Mouse (Mus musculus) lung, embryonic 14.5 days (tissue): Measurements from ENCODE around the gene Phlpp2. TPM values are rescaled to one million over a fixed set of nuclear protein-coding genes. Genes with fewer than 3 reads are reported as not detected.

Source experiments
- ATAC-seq: fragments of 200-750 bp; cut with Nextera tagmentation; 2 replicates; pipeline ENCODE4 v1.8.0; 2017; ENCODE audit warnings: mild to moderate bottlenecking, moderate TSS enrichment, moderate library complexity; ENCODE audit not compliant: insufficient read depth
- DNase-seq: peaks from one replicate; pipeline ENCODE4 v3.0.0-alpha.2; 2015
- H3K27ac ChIP-seq: fragments of 300-500 bp; sonication (generic); 2 replicates; pipeline ENCODE4 v1.5.1; 2014; ENCODE audit warnings: low read depth, mild to moderate bottlenecking, moderate library complexity
- H3K27me3 ChIP-seq: fragments of 300-500 bp; sonication (generic); 2 replicates; pipeline ENCODE4 v1.6.1; 2014; ENCODE audit warnings: low read length, control low read depth; ENCODE audit not compliant: insufficient read depth
- H3K36me3 ChIP-seq: fragments of 300-500 bp; sonication (generic); 2 replicates; pipeline ENCODE4 v1.6.1; 2014; ENCODE audit warnings: control low read depth; ENCODE audit not compliant: insufficient read depth
- H3K4me1 ChIP-seq: fragments of 300-500 bp; sonication (generic); 2 replicates; pipeline ENCODE4 v1.6.1; 2014; ENCODE audit warnings: antibody characterized with exemption, control low read depth; ENCODE audit not compliant: insufficient read depth
- H3K4me2 ChIP-seq: fragments of 300-500 bp; sonication (generic); 2 replicates; pipeline ENCODE4 v1.6.1; 2014; ENCODE audit warnings: mild to moderate bottlenecking
- H3K4me3 ChIP-seq: fragments of 300-500 bp; sonication (generic); 2 replicates; pipeline ENCODE4 v1.5.1; 2014; ENCODE audit warnings: low read depth, low read length
- H3K9ac ChIP-seq: fragments of 300-500 bp; sonication (generic); 2 replicates; pipeline ENCODE4 v1.6.1; 2014
- H3K9me3 ChIP-seq: fragments of 300-500 bp; sonication (generic); 2 replicates; pipeline ENCODE4 v1.6.1; 2016; ENCODE audit warnings: low read depth, low read length, control low read depth
- CTCF ChIP-seq: IDR thresholded peaks from 2 replicates; pipeline ENCODE4 v1.5.1; 2016; ENCODE audit warnings: antibody characterized with exemption, low read depth
- WGBS: fragments of 180-500 bp; shearing (Covaris S2); extraction: QIAGEN DNeasy Blood & Tissue Kit; methylation state at CpG from one replicate; pipeline ENCODE4 v1.1.7; 2014; 5-methylcytosine and 5-hydroxymethylcytosine counted together
- polyA plus RNA-seq: library from polyadenylated mRNA; unstranded; fragments of >200 nt; fragmentation: Nextera tagmentation; extraction: Ambion mirVana; gene quantifications from 2 replicates; pipeline ENCODE4 v1.2.1, GENCODE M21; 2014

Phlpp2 gene
- polyA plus RNA-seq, 1 experiment from 2014 or later, result 4.4 TPM

DNA sequence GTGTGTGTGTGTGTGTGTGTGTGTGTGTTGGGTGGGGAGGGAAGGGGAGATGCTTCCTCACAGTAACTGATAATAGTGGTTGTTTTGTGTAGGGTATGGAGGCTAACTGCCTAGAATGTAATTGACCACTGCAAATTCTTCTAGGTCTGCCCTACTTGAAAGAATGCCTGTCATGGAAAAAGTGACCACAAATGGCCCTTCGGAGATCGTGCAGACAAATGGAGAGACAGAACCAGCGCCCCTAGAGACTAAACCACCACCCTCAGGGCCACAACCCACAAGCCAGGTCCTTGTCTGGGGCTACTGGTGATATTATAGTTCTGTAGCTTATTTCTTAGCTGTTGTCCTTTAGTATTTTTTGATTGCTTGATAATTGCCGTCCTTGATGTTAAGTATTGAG lies 13.8 kb upstream of the Phlpp2 start:
- WGBS, result 96% methylated on average over 4 of the region's 4 CpGs
- Histone ChIP-seq H3K36me3 (peaks cover 66% of the 10 kb centered on the region), H3K4me3 (no peak overlapping the region), H3K4me1 (no peaks in the 10 kb centered on the region), H3K9ac (no peak overlapping the region), H3K27ac (no peak overlapping the region), H3K9me3 (no peaks in the 10 kb centered on the region), H3K27me3 (no peaks in the 10 kb centered on the region), H3K4me2 (no peak overlapping the region)
- no peak for ATAC-seq
- DNase-seq, result no peak
- TF ChIP-seq CTCF, result no peak

DNA sequence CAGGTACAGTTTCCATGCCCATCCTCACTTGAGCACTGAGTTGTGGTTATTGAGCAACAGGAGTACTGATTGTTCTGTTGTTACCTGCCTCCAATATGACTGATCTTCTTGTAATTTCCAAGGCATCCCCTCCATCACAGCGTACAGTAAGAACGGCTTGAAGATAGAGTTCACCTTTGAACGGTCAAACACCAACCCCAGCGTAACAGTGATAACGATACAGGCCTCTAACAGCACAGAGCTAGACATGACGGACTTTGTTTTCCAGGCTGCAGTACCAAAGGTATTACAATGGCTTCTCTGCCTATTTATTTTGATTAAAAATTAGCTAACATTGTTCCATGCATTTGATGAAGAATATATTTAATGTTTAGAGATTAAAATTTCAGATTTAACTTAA lies 12.9 kb upstream of the Phlpp2 start:
- ATAC-seq (no peak), DNase-seq (no peak)
- Histone ChIP-seq H3K9me3 (no peaks in the 10 kb centered on the region), H3K9ac (no peak overlapping the region), H3K36me3 (peaks cover 66% of the 10 kb centered on the region), H3K4me1 (no peaks in the 10 kb centered on the region), H3K27ac (no peak overlapping the region), H3K4me3 (no peak overlapping the region), H3K4me2 (no peak overlapping the region), H3K27me3 (no peaks in the 10 kb centered on the region)
- WGBS, result 93% methylated on average over 6 of the region's 6 CpGs
- TF ChIP-seq CTCF, result no peak

DNA sequence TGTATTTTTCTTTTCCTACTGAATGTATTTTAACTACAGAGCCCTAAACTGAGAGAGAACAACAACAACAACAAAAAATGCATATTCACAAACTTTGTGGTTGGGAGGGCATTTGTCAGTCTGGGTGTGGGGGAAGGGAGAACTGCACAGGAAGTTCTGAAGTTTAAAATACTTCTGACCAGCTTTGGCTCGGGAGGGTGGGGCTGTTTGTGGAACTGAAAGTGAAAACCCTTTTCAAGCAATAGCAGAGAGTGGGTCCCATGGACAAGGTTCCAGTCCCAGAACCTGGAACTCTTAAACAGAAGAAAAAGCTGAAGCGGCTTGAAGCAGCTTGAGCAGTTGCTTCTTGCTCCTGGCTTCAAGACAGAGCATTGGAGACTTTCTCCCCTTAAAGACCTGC lies 4.9 kb upstream of the Phlpp2 start:
- TF ChIP-seq CTCF, result no peak
- H3K36me3 ChIP-seq, result peaks cover 50% of the 10 kb centered on the region
- H3K9ac ChIP-seq, result no peak overlapping the region
- no peak overlapping the region for H3K4me3 ChIP-seq
- ATAC-seq, result no peak
- no peak overlapping the region for H3K4me2 ChIP-seq
- no peaks in the 10 kb centered on the region for H3K9me3 ChIP-seq
- H3K27me3 ChIP-seq, result no peaks in the 10 kb centered on the region
- peak; percentile 43 for DNase-seq
- 56% methylated on average over 2 of the region's 2 CpGs for WGBS
- no peaks in the 10 kb centered on the region; the same call in 1 of the 2 replicates for H3K4me1 ChIP-seq
- H3K27ac ChIP-seq, result no peak overlapping the region

DNA sequence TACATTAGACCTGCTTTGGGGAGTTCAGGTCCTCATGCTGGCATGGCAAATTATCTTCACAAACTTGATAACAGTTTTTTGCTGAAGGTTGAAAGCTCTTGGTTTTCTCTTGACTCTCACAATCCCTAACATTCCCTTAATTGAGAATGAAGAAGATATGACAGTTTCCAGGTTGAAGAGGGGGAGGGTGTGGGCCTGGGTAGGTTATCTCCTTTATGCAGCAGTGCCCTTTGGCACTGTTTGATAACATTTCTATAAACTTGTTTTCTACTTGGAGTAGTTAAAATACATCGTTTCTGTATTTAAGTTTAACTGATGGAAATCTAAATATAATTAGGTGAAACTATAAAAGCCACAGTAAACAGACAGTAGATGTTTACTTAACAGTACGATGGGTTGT lies 3.5 kb upstream of the Phlpp2 start:
- no peak overlapping the region; the same call in 1 of the 2 replicates for H3K27ac ChIP-seq
- TF ChIP-seq CTCF, result no peak
- ATAC-seq (no peak), DNase-seq (no peak)
- no peaks in the 10 kb centered on the region; the same call in 1 of the 2 replicates for H3K4me1 ChIP-seq
- 39% methylated on average over 2 of the region's 2 CpGs for WGBS
- no peak overlapping the region; the same call in 1 of the 2 replicates for H3K4me2 ChIP-seq
- no peaks in the 10 kb centered on the region for H3K27me3 ChIP-seq
- no peaks in the 10 kb centered on the region for H3K9me3 ChIP-seq
- no peak overlapping the region for H3K4me3 ChIP-seq
- H3K36me3 ChIP-seq, result peaks cover 42% of the 10 kb centered on the region
- no peak overlapping the region for H3K9ac ChIP-seq

DNA sequence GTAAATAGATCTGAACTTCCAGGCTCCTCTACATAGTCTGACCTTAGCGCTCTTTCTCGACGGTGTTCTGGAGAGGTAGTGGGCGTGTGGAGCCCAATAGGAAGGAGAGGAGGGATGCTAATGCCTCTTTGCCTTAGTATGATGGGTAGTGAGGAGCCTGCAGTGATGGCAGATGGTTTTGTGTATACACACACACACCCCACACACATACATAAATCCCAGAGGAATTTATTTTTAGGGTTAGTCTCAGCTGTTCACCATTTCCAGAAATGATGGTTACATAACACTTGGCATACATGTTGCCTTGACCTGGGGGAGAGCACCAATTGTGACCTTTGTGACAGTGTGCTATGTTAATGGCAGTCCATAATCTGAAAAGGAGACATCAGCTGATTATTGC lies 2.8 kb upstream of the Phlpp2 start:
- Histone ChIP-seq H3K4me3 (no peak overlapping the region), H3K27ac (peak overlapping the region; percentile 46; the same call in 1 of the 2 replicates), H3K36me3 (peaks cover 35% of the 10 kb centered on the region), H3K9ac (no peak overlapping the region), H3K9me3 (no peaks in the 10 kb centered on the region), H3K4me1 (no peaks in the 10 kb centered on the region; the same call in 1 of the 2 replicates), H3K4me2 (no peak overlapping the region), H3K27me3 (no peaks in the 10 kb centered on the region)
- TF ChIP-seq CTCF, result no peak
- ATAC-seq (no peak), DNase-seq (no peak)
- WGBS, result 69% methylated on average over 4 of the region's 4 CpGs

DNA sequence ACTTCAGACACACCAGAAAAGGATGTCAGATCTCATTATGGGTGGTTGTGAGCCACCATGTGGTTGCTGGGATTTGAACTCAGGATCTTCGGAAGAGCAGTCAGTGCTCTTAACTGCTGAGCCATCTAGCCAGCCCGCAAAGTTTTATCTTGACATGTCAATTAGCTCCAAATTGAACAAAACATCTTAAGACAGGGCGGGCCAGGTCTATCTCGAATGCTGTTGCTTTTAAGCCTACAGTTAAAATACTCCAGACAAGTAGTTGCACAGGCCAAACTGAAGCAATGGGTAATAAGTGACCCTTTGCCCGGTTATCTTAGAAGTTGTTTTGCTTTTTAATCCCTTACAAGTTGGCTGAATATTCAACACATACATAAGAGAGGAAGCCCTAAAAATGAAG lies 1.7 kb upstream of the Phlpp2 start:
- WGBS, result 86% methylated on average over 5 of the region's 5 CpGs

DNA sequence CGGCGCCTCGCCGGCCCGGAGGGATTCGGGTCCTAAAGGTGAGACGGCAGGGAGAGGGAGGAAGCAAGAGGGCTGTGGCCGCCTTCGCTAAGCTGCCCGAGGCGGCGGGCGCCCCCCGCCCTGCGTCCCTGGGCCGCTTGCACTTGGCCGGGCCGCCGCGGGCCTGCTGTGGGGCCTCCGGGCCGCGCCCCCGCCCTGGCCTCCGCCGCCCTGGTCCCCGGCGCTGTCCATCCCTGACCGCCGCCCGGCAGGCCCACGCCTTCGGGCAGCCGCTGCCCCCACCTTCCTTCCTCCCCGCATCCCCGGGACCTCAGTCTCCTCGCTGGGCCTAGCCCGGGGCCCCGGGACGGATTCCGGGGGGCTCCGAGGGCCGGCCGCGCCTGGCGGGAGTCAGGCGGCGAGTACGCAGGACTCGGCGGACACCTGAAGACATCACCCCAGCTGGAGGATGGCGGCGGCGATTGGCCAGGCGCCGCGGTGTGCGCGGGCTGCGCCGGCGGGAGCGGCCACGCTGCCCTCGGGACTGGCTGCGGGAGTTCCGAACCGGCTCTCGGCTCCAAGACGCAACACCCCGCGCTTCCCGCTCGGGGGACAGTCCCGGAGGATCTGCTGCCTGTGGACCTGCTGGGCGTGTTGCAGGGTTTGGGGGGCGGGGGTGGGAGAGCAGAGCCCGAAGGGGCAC lies 479 bp downstream of the Phlpp2 start:
- Histone ChIP-seq H3K9ac (peak overlapping the region; percentile 91), H3K4me1 (no peaks in the 10 kb centered on the region; the same call in 1 of the 2 replicates), H3K4me2 (peak overlapping the region; percentile 82), H3K36me3 (0 out of 2 replicates have a peak, but pooled peaks cover 9% of the 10 kb centered on the region), H3K27me3 (no peaks in the 10 kb centered on the region), H3K9me3 (no peaks in the 10 kb centered on the region), H3K4me3 (peak overlapping the region; percentile 95), H3K27ac (peak overlapping the region; percentile 91)
- WGBS, result under 1% methylated on average over 66 of the region's 78 CpGs
- no peak for TF ChIP-seq CTCF
- DNase-seq (peak; percentile 66), ATAC-seq (peak; percentile 90)

More for the DNA sequence above, 1.7 kb upstream of the Phlpp2 start:
- no peaks in the 10 kb centered on the region; the same call in 1 of the 2 replicates for H3K4me1 ChIP-seq
- DNase-seq (no peak), ATAC-seq (no peak)
- H3K27me3 ChIP-seq, result no peaks in the 10 kb centered on the region
- H3K4me3 ChIP-seq, result no peak overlapping the region
- H3K36me3 ChIP-seq, result peaks cover 23% of the 10 kb centered on the region
- H3K9ac ChIP-seq, result no peak overlapping the region
- no peak overlapping the region for H3K27ac ChIP-seq
- TF ChIP-seq CTCF, result no peak
- H3K9me3 ChIP-seq, result no peaks in the 10 kb centered on the region
- no peak overlapping the region for H3K4me2 ChIP-seq
